Mouse (Mus musculus) heart, adult 18-20 months (tissue): ENCODE results near the gene Srsf5. TPM values are rescaled to one million over a fixed set of nuclear protein-coding genes. Genes with fewer than 3 reads are reported as not detected.

Experiments used
- DNase-seq, 2 experiments: peaks; one replicate each; pipeline ENCODE4 v3.0.0; 2021 to 2022; ENCODE audit warnings: mixed read lengths in 1 of 2
- total RNA-seq, 2 experiments: library from RNA; stranded (reverse); gene quantifications; 2 replicates each; pipeline ENCODE4 v1.2.3; 2021

The Srsf5 gene
- total RNA-seq, 2 experiments from 2014 or later, result 89.4 to 117 TPM

GRCm38 (mm10) chr12:80998528-80999221 lies 53.4 kb downstream of the Srsf5 start:
- no peak for DNase-seq

Other genes starting within 250 kb of the Srsf5 start
- under 1 TPM in 1 of 2 experiments, not detected in 1; 0.05 TPM for gene Ccdc177, start 184.8 kb upstream of the Srsf5 start, total RNA-seq
- 10 to 100 TPM; 68.3 to 71.9 TPM for gene Susd6, start 155.0 kb upstream of the Srsf5 start, total RNA-seq
- gene Slc10a1, start 23.2 kb downstream of the Srsf5 start, total RNA-seq, result not detected
- gene Smoc1, start 81.3 kb downstream of the Srsf5 start, total RNA-seq, result 1 to 10 TPM; 5.4 to 8.4 TPM